Mouse (Mus musculus) cortical plate, adult 2 months (tissue): ENCODE data around the gene Klf5. TPM values are rescaled to one million over a fixed set of nuclear protein-coding genes. Genes with fewer than 3 reads are reported as not detected.

ENCODE experiments used
- H3K27ac ChIP-seq: fragments of 200-500 bp; 2 replicates; pipeline ENCODE4 v1.5.1; 2012; ENCODE audit warnings: low read length, control low read depth, inconsistent platforms; ENCODE audit not compliant: insufficient read depth
- H3K4me1 ChIP-seq: fragments of 200-500 bp; 2 replicates; pipeline ENCODE4 v1.6.1; 2011; ENCODE audit warnings: low read length; ENCODE audit not compliant: control insufficient read depth, insufficient read depth
- H3K4me3 ChIP-seq: fragments of 200-500 bp; 2 replicates; pipeline ENCODE4 v1.5.1; 2011; ENCODE audit warnings: mild to moderate bottlenecking, low read length, control low read depth; ENCODE audit not compliant: insufficient read depth
- CTCF ChIP-seq: fragments of 200-500 bp; IDR thresholded peaks from 2 replicates; pipeline ENCODE4 v1.5.1; 2011; ENCODE audit warnings: mild to moderate bottlenecking, control low read depth, low read length; ENCODE audit not compliant: insufficient read depth; ENCODE audit errors: extremely low read depth
- POLR2A ChIP-seq: fragments of 200-500 bp; IDR thresholded peaks from 2 replicates; pipeline ENCODE4 v1.6.1; 2011; ENCODE audit warnings: mild to moderate bottlenecking, low read length, control low read depth; ENCODE audit not compliant: insufficient read depth; ENCODE audit errors: extremely low read depth
- polyA plus RNA-seq: library from polyadenylated mRNA; depleted of rRNA; stranded (reverse); fragments of >200 nt; gene quantifications from 2 replicates; pipeline ENCODE4 v1.2.3, GENCODE M21; 2012

The Klf5 gene
- polyA plus RNA-seq, 1 experiment = 8.9 TPM

GRCm38 (mm10) chr14:99339021-99339420, 40.5 kb downstream of the Klf5 start:
- no peak overlapping the region for H3K4me3 ChIP-seq
- H3K27ac ChIP-seq = no peak overlapping the region

GRCm38 (mm10) chr14:99339681-99340522, 41.4 kb downstream of the Klf5 start:
- TF ChIP-seq POLR2A (no peak), CTCF (no peak)
- Histone ChIP-seq H3K4me3 (no peak overlapping the region), H3K27ac (no peak overlapping the region), H3K4me1 (no peaks in the 10 kb centered on the region)

More at GRCm38 (mm10) chr14:99339021-99339420, 40.5 kb downstream of the Klf5 start:
- TF ChIP-seq POLR2A = no peak
- TF ChIP-seq CTCF = no peak
- H3K4me1 ChIP-seq = peaks cover 2% of the 10 kb centered on the region; the same call in 1 of the 2 replicates

GRCm38 (mm10) chr14:99340703-99341102, 42.2 kb downstream of the Klf5 start:
- Histone ChIP-seq H3K27ac (no peak overlapping the region), H3K4me1 (no peaks in the 10 kb centered on the region), H3K4me3 (no peak overlapping the region)
- TF ChIP-seq POLR2A (no peak), CTCF (no peak)

GRCm38 (mm10) chr14:99348175-99348764, 49.8 kb downstream of the Klf5 start:
- TF ChIP-seq CTCF = no peak
- TF ChIP-seq POLR2A = no peak
- Histone ChIP-seq H3K4me3 (no peak overlapping the region), H3K4me1 (no peaks in the 10 kb centered on the region), H3K27ac (no peak overlapping the region)

GRCm38 (mm10) chr14:99349606-99350005, 51.1 kb downstream of the Klf5 start:
- Histone ChIP-seq H3K4me3 (no peak overlapping the region), H3K27ac (no peak overlapping the region), H3K4me1 (no peaks in the 10 kb centered on the region)
- TF ChIP-seq CTCF = no peak
- TF ChIP-seq POLR2A = no peak

GRCm38 (mm10) chr14:99352989-99353388, 54.5 kb downstream of the Klf5 start:
- Histone ChIP-seq H3K4me1 (no peaks in the 10 kb centered on the region), H3K4me3 (no peak overlapping the region), H3K27ac (no peak overlapping the region)
- TF ChIP-seq CTCF = no peak
- no peak for TF ChIP-seq POLR2A

GRCm38 (mm10) chr14:99354046-99354445, 55.6 kb downstream of the Klf5 start:
- Histone ChIP-seq H3K4me1 (no peaks in the 10 kb centered on the region), H3K27ac (no peak overlapping the region), H3K4me3 (no peak overlapping the region)
- TF ChIP-seq CTCF = no peak
- no peak for TF ChIP-seq POLR2A

- no peak overlapping the region for H3K27ac ChIP-seq
- no peak overlapping the region for H3K4me3 ChIP-seq
- TF ChIP-seq CTCF (no peak), POLR2A (no peak)
- H3K4me1 ChIP-seq = no peaks in the 10 kb centered on the region
Measured at GRCm38 (mm10) chr14:99354761-99355609, 56.5 kb downstream of the Klf5 start.

- Histone ChIP-seq H3K27ac (no peak overlapping the region), H3K4me3 (no peak overlapping the region), H3K4me1 (no peaks in the 10 kb centered on the region)
- TF ChIP-seq CTCF (no peak), POLR2A (no peak)
Measured at GRCm38 (mm10) chr14:99355610-99355870, 57.0 kb downstream of the Klf5 start.
